Comparison of ENCODE assay signal across 29 mouse cellular contexts in the genomic region with DNA sequence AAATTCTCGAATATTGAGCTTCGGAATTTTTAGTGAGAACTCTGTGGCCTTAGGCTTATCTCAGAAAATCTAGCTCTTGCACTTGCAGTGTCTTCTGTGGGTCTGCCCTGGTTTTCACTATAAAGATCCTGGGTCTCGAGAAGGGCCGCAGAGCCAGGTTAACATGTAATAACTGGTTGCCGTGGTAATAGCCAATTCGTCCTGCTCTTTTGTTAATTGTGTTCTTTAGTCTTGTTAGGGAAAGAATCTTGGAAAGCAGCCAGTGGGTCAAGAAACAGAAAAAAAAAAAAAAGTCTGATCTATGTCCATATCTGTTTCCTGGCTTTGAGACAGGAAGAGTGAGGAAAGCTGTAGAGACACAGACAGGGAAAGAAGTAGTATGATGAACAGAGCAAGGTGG.
DNase-seq lines count a peak whose midpoint lies in the region; ATAC-seq and TF ChIP-seq lines count a peak whose summit lies in the region.
"Had no signal": no experiment of that assay in that cellular context is flagged by ENCODE, and none has a peak within 500 bp of the region (broad histone marks: within the 10 kb centered on the region; RNA-seq: fewer than 3 reads in every experiment).

No protein-coding gene starts in this region.

- no peaks in the 10 kb centered on the region for H3K9me3 ChIP-seq in forebrain, embryonic 12.5 days
- no peaks in the 10 kb centered on the region for H3K9me3 ChIP-seq in forebrain, embryonic 10.5 days
- H3K9me3 ChIP-seq in kidney, postnatal 0 days (replicated peaks; ENCODE audit: low read length), result no peaks in the 10 kb centered on the region
- no peaks in the 10 kb centered on the region for H3K9me3 ChIP-seq in midbrain, embryonic 16.5 days (replicated peaks; ENCODE audit: control insufficient read depth, low read length, poor library complexity, severe bottlenecking)
- peaks cover 4% of the 10 kb centered on the region; the same call in 1 of the 2 replicates for H3K9me3 ChIP-seq in midbrain, embryonic 10.5 days (replicated peaks)
- no peaks in the 10 kb centered on the region for H3K9me3 ChIP-seq in hindbrain, postnatal 0 days (ENCODE audit: low read length)
- no peaks in the 10 kb centered on the region for H3K9me3 ChIP-seq in liver, postnatal 0 days (ENCODE audit: low read length)
- H3K9me3 ChIP-seq: embryonic facial prominence, embryonic 15.5 days; G1E; limb, embryonic 12.5 days; liver, embryonic 15.5 days; neural tube, embryonic 13.5 days; stomach, embryonic 15.5 days had no signal

- H3K27ac ChIP-seq in forebrain, embryonic 12.5 days, result no peak overlapping the region
- H3K27ac ChIP-seq in forebrain, embryonic 10.5 days, result no peak overlapping the region
- no peak overlapping the region for H3K27ac ChIP-seq in kidney, postnatal 0 days
- no peak overlapping the region for H3K27ac ChIP-seq in kidney, adult 2 months (ENCODE audit: insufficient read depth, low read depth, low read length)
- H3K27ac ChIP-seq in midbrain, embryonic 16.5 days (ENCODE audit: low read length), result no peak overlapping the region
- no peak overlapping the region for H3K27ac ChIP-seq in midbrain, embryonic 10.5 days (replicated peaks)
- H3K27ac ChIP-seq in hindbrain, postnatal 0 days, result no peak overlapping the region
- no peak overlapping the region for H3K27ac ChIP-seq in liver, postnatal 0 days (ENCODE audit: low read depth)
- H3K27ac ChIP-seq: embryonic facial prominence, embryonic 15.5 days; gastrocnemius, adult 2 months; layer of hippocampus, adult 2 months; left cerebral cortex, adult 2 months; limb, embryonic 12.5 days; liver, embryonic 15.5 days; neural tube, embryonic 13.5 days; stomach, embryonic 15.5 days had no signal

- H3K4me1 ChIP-seq in forebrain, embryonic 12.5 days, result peaks cover 10% of the 10 kb centered on the region
- H3K4me1 ChIP-seq in forebrain, embryonic 10.5 days, result peaks cover 7% of the 10 kb centered on the region; the same call in 1 of the 2 replicates
- H3K4me1 ChIP-seq in kidney, postnatal 0 days (replicated peaks; ENCODE audit: insufficient read depth, low read length), result no peaks in the 10 kb centered on the region
- no peaks in the 10 kb centered on the region for H3K4me1 ChIP-seq in kidney, adult 2 months (ENCODE audit: control insufficient read depth, insufficient read depth, low read length)
- peaks cover 6% of the 10 kb centered on the region; the same call in 1 of the 2 replicates for H3K4me1 ChIP-seq in midbrain, embryonic 16.5 days (ENCODE audit: control insufficient read depth, insufficient read depth, low read length)
- H3K4me1 ChIP-seq in midbrain, embryonic 10.5 days, result no peaks in the 10 kb centered on the region
- no peaks in the 10 kb centered on the region for H3K4me1 ChIP-seq in hindbrain, postnatal 0 days (ENCODE audit: insufficient read depth, low read length)
- H3K4me1 ChIP-seq in liver, postnatal 0 days (ENCODE audit: insufficient read depth), result no peaks in the 10 kb centered on the region
- H3K4me1 ChIP-seq: embryonic facial prominence, embryonic 15.5 days; limb, embryonic 12.5 days; liver, embryonic 15.5 days; stomach, embryonic 15.5 days had no signal

- no peak overlapping the region for H3K4me3 ChIP-seq in forebrain, embryonic 12.5 days (replicated peaks)
- no peak overlapping the region for H3K4me3 ChIP-seq in forebrain, embryonic 10.5 days
- no peak overlapping the region for H3K4me3 ChIP-seq in kidney, postnatal 0 days (replicated peaks; ENCODE audit: low read depth, low read length)
- H3K4me3 ChIP-seq in kidney, adult 2 months (ENCODE audit: insufficient read depth, low read depth, low read length), result no peak overlapping the region
- no peak overlapping the region for H3K4me3 ChIP-seq in midbrain, embryonic 16.5 days (ENCODE audit: low read depth, low read length)
- no peak overlapping the region for H3K4me3 ChIP-seq in midbrain, embryonic 10.5 days
- no peak overlapping the region for H3K4me3 ChIP-seq in hindbrain, postnatal 0 days (ENCODE audit: low read length)
- H3K4me3 ChIP-seq in liver, postnatal 0 days (ENCODE audit: low read depth, low read length), result no peak overlapping the region
- H3K4me3 ChIP-seq: embryonic facial prominence, embryonic 15.5 days; gastrocnemius, adult 2 months; layer of hippocampus, adult 2 months; left cerebral cortex, adult 2 months; limb, embryonic 12.5 days; liver, embryonic 15.5 days; neural tube, embryonic 13.5 days; stomach, embryonic 15.5 days had no signal

- H3K27me3 ChIP-seq in forebrain, embryonic 12.5 days, result no peaks in the 10 kb centered on the region
- no peaks in the 10 kb centered on the region for H3K27me3 ChIP-seq in forebrain, embryonic 10.5 days (ENCODE audit: poor library complexity, severe bottlenecking)
- H3K27me3 ChIP-seq in kidney, postnatal 0 days (ENCODE audit: insufficient read depth, low read length), result no peaks in the 10 kb centered on the region
- no peaks in the 10 kb centered on the region for H3K27me3 ChIP-seq in kidney, adult 2 months (replicated peaks; ENCODE audit: control insufficient read depth, insufficient read depth, low read length)
- no peaks in the 10 kb centered on the region for H3K27me3 ChIP-seq in midbrain, embryonic 16.5 days (ENCODE audit: control insufficient read depth, insufficient read depth, low read depth, low read length)
- H3K27me3 ChIP-seq in midbrain, embryonic 10.5 days (ENCODE audit: low read depth, poor library complexity, severe bottlenecking), result no peaks in the 10 kb centered on the region
- no peaks in the 10 kb centered on the region for H3K27me3 ChIP-seq in hindbrain, postnatal 0 days (ENCODE audit: insufficient read depth, low read length)
- no peaks in the 10 kb centered on the region for H3K27me3 ChIP-seq in liver, postnatal 0 days (ENCODE audit: insufficient read depth, low read length)
- H3K27me3 ChIP-seq: embryonic facial prominence, embryonic 15.5 days; limb, embryonic 12.5 days; liver, embryonic 15.5 days; neural tube, embryonic 13.5 days; stomach, embryonic 15.5 days had no signal

- DNase-seq in forebrain, embryonic 10.5 days (ENCODE audit: extremely low spot score, low spot score), result no peak
- peak; percentile 12 for DNase-seq in kidney, postnatal 0 days (ENCODE audit: low spot score)
- DNase-seq in kidney, adult 2 months, result no peak
- DNase-seq in midbrain, embryonic 10.5 days (ENCODE audit: low spot score), result no peak
- peak; percentile 40 for DNase-seq in hindbrain, postnatal 0 days (ENCODE audit: low spot score)
- DNase-seq in liver, postnatal 0 days, result no peak
- DNase-seq: adrenal gland, postnatal 14 days; cerebellum, adult 18-20 months; cerebellum, postnatal 10 days; gastrocnemius, adult 2 months; gastrocnemius, postnatal 36 days; heart, adult 18-20 months; heart, postnatal 36 days; kidney, postnatal 25 days; right cerebral cortex, postnatal 25 days had no signal

- no peak for TF ChIP-seq EP300 in liver, postnatal 0 days (IDR thresholded peaks at IDR 0.05; ENCODE audit: low read depth)

- H3K4me2 ChIP-seq in forebrain, embryonic 12.5 days, result no peak overlapping the region
- H3K4me2 ChIP-seq in kidney, postnatal 0 days (ENCODE audit: low read length), result no peak overlapping the region
- H3K4me2 ChIP-seq in midbrain, embryonic 16.5 days (ENCODE audit: low read length), result no peak overlapping the region
- H3K4me2 ChIP-seq in hindbrain, postnatal 0 days (ENCODE audit: low read depth, low read length), result no peak overlapping the region
- H3K4me2 ChIP-seq in liver, postnatal 0 days (ENCODE audit: low read depth, low read length), result no peak overlapping the region
- H3K4me2 ChIP-seq: embryonic facial prominence, embryonic 15.5 days; heart, embryonic 11.5 days; limb, embryonic 12.5 days; liver, embryonic 15.5 days; neural tube, embryonic 13.5 days; stomach, embryonic 15.5 days had no signal

- TF ChIP-seq POLR2A in kidney, adult 2 months (IDR thresholded peaks at IDR 0.05; ENCODE audit: low read depth, low read length), result no peak

- no peak for TF ChIP-seq CTCF in kidney, postnatal 0 days (IDR thresholded peaks at IDR 0.05; ENCODE audit: low read depth)
- no peak for TF ChIP-seq CTCF in kidney, adult 2 months (conservative IDR thresholded peaks at IDR 0.05; ENCODE audit: insufficient read depth, insufficient read length, low read depth, low read length)
- no peak for TF ChIP-seq CTCF in hindbrain, postnatal 0 days (IDR thresholded peaks at IDR 0.05; ENCODE audit: low read depth)
- no peak for TF ChIP-seq CTCF in liver, postnatal 0 days (IDR thresholded peaks at IDR 0.05; ENCODE audit: low read depth)

- no peak overlapping the region for H3K9ac ChIP-seq in forebrain, embryonic 12.5 days
- no peak overlapping the region for H3K9ac ChIP-seq in kidney, postnatal 0 days (ENCODE audit: low read depth, low read length)
- no peak overlapping the region for H3K9ac ChIP-seq in midbrain, embryonic 16.5 days (ENCODE audit: low read depth, low read length)
- H3K9ac ChIP-seq in hindbrain, postnatal 0 days (replicated peaks; ENCODE audit: low read length), result no peak overlapping the region
- no peak overlapping the region for H3K9ac ChIP-seq in liver, postnatal 0 days (replicated peaks)
- H3K9ac ChIP-seq: embryonic facial prominence, embryonic 15.5 days; limb, embryonic 12.5 days; liver, embryonic 15.5 days; neural tube, embryonic 13.5 days; stomach, embryonic 15.5 days had no signal

- H3K36me3 ChIP-seq in forebrain, embryonic 12.5 days (replicated peaks), result no peaks in the 10 kb centered on the region
- H3K36me3 ChIP-seq in forebrain, embryonic 10.5 days (replicated peaks), result no peaks in the 10 kb centered on the region
- H3K36me3 ChIP-seq in kidney, postnatal 0 days (ENCODE audit: insufficient read depth, low read length), result no peaks in the 10 kb centered on the region
- H3K36me3 ChIP-seq in kidney, adult 2 months (ENCODE audit: control insufficient read depth, insufficient read depth, low read length), result no peaks in the 10 kb centered on the region
- no peaks in the 10 kb centered on the region for H3K36me3 ChIP-seq in midbrain, embryonic 16.5 days (ENCODE audit: control insufficient read depth, insufficient read depth, low read length)
- no peaks in the 10 kb centered on the region for H3K36me3 ChIP-seq in midbrain, embryonic 10.5 days
- no peaks in the 10 kb centered on the region for H3K36me3 ChIP-seq in hindbrain, postnatal 0 days (ENCODE audit: insufficient read depth, low read length)
- H3K36me3 ChIP-seq in liver, postnatal 0 days (replicated peaks; ENCODE audit: insufficient read depth, low read length), result no peaks in the 10 kb centered on the region
- H3K36me3 ChIP-seq: embryonic facial prominence, embryonic 15.5 days; G1E; limb, embryonic 12.5 days; liver, embryonic 15.5 days; neural tube, embryonic 13.5 days; stomach, embryonic 15.5 days had no signal

- peak; percentile 23; the same call in 1 of the 2 replicates for ATAC-seq in forebrain, embryonic 12.5 days (ENCODE audit: low FRiP score)
- no peak for ATAC-seq in kidney, postnatal 0 days (replicated peaks; ENCODE audit: low FRiP score, low read depth)
- ATAC-seq in midbrain, embryonic 16.5 days, result peak; percentile 14; the same call in 1 of the 2 replicates
- ATAC-seq in hindbrain, postnatal 0 days, result no peak
- ATAC-seq in liver, postnatal 0 days, result no peak
- ATAC-seq: forebrain, embryonic 16.5 days; intestine, postnatal 0 days; lung, postnatal 0 days had no signal

- WGBS in forebrain, embryonic 12.5 days, result 44% methylated on average over 6 of the region's 6 CpGs
- WGBS in forebrain, embryonic 10.5 days, result 85% methylated on average over 6 of the region's 6 CpGs
- 49% methylated on average over 6 of the region's 6 CpGs for WGBS in kidney, postnatal 0 days
- WGBS in kidney, adult 2 months, result 30% methylated on average over 6 of the region's 6 CpGs
- whole genome bisulfite sequencing in midbrain, embryonic 16.5 days, result 34% methylated on average over 6 of the region's 6 CpGs
- WGBS in midbrain, embryonic 10.5 days, result 85% methylated on average over 6 of the region's 6 CpGs
- WGBS in hindbrain, postnatal 0 days, result 28% methylated on average over 6 of the region's 6 CpGs
- WGBS in liver, postnatal 0 days (ENCODE audit: insufficient replicate concordance), result 59% methylated on average over 6 of the region's 6 CpGs

Comparison
In these comparisons a context has a peak if more than half of its experiments do, and no peak if none do; other contexts are left out.
1. DNase-seq: peak in kidney, postnatal 0 days (single experiment) and hindbrain, postnatal 0 days (single experiment); none in forebrain, embryonic 10.5 days (single experiment), kidney, adult 2 months (single experiment), midbrain, embryonic 10.5 days (single experiment) and liver, postnatal 0 days (single experiment).
2. ATAC-seq: peak in forebrain, embryonic 12.5 days (single experiment) and midbrain, embryonic 16.5 days (single experiment); none in kidney, postnatal 0 days (single experiment), hindbrain, postnatal 0 days (single experiment) and liver, postnatal 0 days (single experiment).